Mouse (Mus musculus) C3H10T1/2 (cell line): ENCODE data around the gene Ptov1. TPM values are rescaled to one million over a fixed set of nuclear protein-coding genes. Genes with fewer than 3 reads are reported as not detected.

ENCODE experiments used
- polyA plus RNA-seq, 2 experiments: library from polyadenylated mRNA; unstranded; fragments of >200 nt; fragmentation: generic; extraction: Trizol; gene quantifications; one replicate each; pipeline ENCODE4 v1.2.1; 2012; ENCODE audit warnings: missing spikeins in 2 of 2

Gene Ptov1
- polyA plus RNA-seq, result 100 to 1,000 TPM; 265 to 602 TPM

DNA sequence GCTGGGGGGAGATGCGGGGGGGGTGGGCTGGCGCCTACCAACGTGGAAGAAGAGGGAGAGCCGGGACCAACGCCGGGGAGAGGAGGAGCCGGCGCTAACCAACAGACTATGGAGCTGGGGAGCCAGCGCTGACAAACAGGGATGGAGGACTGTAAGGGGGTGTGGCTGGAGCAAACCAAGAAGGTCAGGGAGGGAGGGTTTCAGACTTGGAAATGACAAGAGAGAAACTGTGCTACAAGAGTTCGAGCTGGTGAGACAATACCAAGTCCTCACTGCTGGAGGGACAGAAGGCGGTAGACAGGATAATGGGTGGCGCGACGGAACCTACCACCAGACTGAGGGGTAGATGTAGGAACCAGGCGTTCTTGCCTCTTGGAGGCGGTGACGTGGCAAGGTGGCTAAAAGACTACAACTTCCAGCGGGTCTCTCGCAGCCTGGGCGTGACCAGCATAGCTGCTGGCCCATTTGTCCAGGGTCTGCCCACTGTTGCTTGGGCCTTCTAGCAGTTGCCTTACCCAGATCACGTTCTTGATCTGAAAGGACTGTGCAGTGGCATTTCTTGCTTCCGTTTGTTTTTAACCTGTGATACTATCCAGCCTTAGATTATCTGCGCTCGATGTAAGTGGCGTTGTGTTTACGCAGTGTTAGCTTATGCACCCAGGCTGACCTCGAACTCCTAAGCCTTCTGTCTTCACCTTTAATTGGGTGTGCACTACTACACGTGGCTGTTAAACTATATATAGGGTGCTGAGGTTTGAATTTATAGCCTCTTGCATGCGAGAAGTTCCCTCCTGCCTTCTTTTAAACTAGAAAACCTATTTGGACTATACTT lies at the start of gene Ptov1:
Gene Ptov1 (minus strand): TSS at position 92 of the 832 bp plus-strand sequence.

DNA sequence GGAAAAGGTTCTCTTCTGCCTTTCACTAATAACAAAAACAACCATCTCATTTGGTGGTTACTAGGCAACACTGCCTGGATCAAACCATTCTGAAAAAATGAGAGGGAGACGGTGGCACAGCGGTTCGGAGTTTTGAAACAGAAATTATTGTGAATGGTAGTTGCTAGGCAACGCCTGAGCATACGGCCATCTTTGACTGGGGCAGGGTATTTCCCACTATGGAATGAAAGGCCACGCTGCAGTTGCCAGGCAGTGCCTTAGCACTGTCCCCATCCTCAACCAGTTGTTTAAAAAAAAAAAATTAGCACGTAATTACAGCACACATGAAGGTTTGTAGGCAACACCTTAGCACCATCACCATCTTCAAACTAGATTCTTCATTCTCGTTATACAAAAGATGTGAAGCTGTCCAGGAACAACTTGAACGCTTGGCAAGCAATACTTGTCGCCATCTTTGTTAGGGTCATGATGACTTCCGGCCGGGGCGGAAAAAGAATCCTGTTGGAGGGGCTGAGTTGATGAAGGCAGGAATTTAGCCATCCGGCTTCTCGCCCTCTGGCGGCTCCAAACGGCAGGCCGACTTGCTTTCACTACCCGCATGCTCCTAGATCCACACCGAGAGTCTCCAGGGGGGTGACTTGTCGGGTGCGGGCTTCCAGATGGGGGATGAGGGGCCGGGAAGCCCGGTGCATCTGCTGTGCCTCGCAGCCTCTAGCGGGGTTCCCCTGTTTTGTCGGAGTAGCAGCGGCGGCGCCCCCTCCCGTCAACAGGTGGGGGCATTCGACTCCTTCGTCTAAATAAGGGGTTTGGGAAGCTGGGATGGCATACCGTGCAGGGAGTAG lies 26.2 kb upstream of the Ptov1 start, which contains the start of gene Fuz:
Gene Fuz (plus strand): TSS at position 487 of the 842 bp plus-strand sequence.

DNA sequence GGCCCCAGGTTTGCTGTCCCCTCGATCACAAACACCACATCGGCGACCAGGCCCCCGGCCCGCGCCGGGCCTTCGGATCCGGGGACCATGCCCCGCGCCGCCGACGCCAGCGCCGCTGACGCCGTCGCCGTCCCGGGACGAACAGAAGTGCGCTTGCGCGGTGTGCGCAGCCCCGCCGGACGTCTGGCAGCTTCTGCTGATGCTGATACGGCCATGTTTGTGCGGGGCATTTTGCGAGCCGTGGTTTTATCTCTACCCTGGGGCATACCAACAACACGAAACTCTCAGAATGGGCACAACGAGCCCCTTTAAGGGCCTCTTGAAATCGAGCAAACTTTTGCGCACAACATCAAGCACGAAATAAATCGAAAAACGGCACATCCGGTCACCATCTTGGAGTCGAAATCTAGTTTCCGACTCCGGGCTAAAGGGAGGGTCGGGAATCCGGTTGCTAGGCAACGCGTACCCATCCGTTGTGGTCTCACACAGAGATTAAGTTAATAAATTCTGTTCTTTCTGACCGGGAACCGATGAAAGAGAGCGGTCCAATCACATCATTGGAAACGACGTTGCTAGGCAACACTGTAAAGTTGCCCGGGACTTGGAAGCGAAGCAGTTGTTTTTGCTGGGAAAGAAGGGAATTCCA lies 22.8 kb upstream of the Ptov1 start, which contains the start of gene Med25:
Gene Med25 (minus strand): TSS at position 437 of the 646 bp plus-strand sequence.

DNA sequence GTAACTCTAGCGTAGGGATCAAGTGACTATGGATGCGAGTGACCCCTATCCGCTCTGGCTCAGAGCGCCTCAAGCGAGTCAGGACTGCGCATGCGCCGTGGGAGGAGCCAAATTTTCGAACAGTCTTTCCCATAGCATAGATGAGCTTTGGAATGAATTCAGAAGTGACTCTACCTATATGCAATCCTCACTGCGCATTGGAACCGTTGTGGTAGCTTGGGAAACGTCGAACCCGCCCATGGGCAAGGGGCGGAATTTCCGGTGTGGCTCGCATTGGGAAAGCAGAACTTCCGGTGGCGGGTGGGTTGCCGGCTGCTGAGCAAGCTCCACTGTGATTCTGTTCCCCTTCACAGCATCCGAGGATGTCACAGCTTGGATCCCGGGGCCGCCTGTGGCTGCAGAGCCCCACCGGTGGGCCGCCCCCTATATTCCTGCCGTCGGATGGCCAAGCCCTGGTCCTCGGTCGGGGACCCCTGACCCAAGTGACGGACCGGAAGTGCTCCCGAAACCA lies 12.5 kb downstream of the Ptov1 start, which contains the start of gene Pnkp:
Gene Pnkp (plus strand): TSS at position 98 of the 511 bp plus-strand sequence.

DNA sequence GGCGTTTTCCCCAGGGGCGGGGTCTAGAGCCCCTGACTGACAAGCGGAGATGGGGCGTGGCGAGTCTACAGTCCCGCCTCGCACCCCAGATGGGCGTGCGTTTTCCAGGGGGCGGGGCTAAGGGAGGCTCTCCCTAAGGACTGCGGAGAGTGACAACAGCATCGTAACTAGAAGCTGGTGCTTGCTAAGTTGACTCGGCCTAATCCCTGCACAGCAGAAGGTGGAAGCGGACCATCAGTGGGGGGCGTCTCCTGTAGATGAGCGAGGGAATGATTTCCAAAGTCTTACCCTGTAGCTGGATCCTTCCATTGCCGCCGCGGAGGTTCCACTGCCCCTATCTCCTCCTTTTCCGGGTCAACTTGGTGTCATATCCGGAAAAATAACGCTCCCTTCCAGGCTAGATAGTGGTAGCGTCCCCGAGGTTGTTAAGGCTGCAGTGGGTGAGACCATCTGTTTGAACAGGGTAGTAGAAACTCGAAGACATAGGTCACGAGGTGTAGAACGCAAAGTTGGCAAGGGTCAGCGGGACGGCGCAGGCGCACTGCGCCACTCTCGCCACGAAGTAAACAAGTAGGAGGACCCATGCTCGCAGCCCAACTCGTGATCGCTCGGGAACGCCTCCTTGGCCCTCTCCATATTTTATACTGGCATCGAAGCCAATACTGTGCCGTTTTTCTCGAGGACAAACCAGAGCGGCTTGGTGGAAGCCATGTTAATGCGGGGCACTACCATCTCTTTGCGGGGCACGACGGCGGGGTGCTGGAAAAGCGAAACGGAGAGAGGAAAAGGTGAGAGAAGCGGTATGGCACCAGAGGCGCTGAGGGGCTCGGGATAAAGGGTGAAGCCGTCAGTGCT lies 20.8 kb downstream of the Ptov1 start, which contains the start of the genes Akt1s1 and Tbc1d17:
Gene Akt1s1 (plus strand): TSS at position 431 of the 855 bp plus-strand sequence.
Gene Tbc1d17 (minus strand): TSS at position 519 of the 855 bp plus-strand sequence.

DNA sequence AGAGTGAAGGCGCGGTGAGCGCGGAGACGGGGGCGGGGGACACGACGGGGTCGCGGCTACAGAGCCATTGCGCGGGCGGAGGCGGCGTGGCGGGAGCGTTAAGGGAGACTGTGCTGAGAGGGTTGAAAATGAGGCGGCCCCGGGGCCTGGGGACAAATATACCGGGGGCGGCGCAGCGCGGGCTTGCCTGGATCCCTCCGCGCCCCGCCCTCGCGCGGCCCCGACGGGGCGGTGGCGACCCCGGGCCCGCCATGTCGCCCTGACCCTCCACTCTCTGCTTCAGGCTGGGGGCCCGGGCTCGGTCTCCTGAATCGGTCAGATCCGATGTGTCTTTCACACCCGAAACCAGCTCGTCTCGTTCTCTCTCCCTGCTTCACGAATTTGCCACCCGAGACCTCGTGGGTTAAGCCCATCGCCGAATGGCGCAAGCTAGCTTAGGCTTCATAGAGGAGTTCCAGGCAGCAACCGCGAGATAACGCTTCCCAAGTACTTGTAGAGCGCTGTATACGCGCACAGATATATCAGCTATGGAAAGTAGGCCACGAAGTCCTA lies 53.0 kb downstream of the Ptov1 start, which contains the start of gene Atf5:
Gene Atf5 (minus strand): TSS at position 189 of the 552 bp plus-strand sequence.

DNA sequence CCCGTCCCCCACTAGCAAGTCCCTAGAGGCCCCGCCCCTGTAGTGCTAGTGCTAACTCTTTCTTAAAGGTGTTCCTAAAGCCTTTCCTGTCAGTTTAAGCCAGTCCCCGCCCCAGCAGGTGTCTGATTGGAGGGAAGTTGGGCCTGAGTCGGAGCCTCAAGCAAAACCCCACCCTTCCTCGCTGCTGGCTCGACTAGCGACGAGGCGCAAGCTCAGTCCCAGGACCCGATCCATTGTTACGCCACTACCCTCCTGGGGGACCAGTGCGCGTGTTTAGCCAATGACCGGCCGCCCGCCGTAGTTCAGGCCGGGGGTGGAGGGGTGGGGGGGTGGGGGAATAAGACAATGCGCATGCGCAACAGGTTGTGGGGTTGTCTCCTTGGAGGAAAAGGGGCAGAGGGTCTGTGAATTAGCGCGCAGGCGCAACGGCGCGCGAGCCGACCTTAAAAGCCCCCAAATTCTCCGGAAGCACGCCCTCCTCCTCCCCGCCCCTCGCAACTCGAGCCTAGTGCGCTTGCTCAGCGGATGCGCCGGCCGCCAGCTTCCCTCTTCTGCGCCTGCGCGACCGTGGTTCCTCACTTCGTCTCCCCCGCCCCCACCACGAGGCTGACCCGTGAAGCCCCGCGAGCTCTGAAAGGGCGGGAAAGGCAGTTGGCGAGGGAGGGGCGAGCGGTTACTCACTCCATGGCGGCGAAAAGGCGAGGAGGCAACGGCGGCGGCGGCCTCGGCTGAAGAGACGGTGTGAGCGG lies 53.7 kb downstream of the Ptov1 start, which contains the start of the genes Nup62 and Il4i1:
Gene Nup62 (plus strand): TSS at position 368 of the 749 bp plus-strand sequence.
Gene Il4i1 (plus strand): TSS at position 667 of the 749 bp plus-strand sequence.

Other genes with a start within 250 kb of the Ptov1 start
- under 1 TPM in 1 of 2 experiments, not detected in 1; 0.02 TPM for gene Myh14, start 198.9 kb downstream of the Ptov1 start, polyA plus RNA-seq
- gene Izumo2, start 161.0 kb downstream of the Ptov1 start, polyA plus RNA-seq, result not detected
- 10 to 100 TPM; 18.9 to 34.2 TPM for gene Vrk3, start 121.4 kb downstream of the Ptov1 start, polyA plus RNA-seq
- gene Zfp473, start 118.7 kb downstream of the Ptov1 start, polyA plus RNA-seq, result under 1 TPM; 0.05 to 0.45 TPM
- gene Nup62, start 53.7 kb downstream of the Ptov1 start, polyA plus RNA-seq, result 10 to 100 TPM; 38.6 to 53.4 TPM
- gene Il4i1, start 53.4 kb downstream of the Ptov1 start, polyA plus RNA-seq, result 1 to 10 TPM in 1 of 2 experiments, under 1 TPM in 1; 0.55 to 3.7 TPM
- 100 to 1,000 TPM; 139 to 293 TPM for gene Atf5, start 53.1 kb downstream of the Ptov1 start, polyA plus RNA-seq
- gene Akt1s1, start 20.8 kb downstream of the Ptov1 start, polyA plus RNA-seq, result 100 to 1,000 TPM; 148 to 208 TPM
- gene Tbc1d17, start 20.7 kb downstream of the Ptov1 start, polyA plus RNA-seq, result 10 to 100 TPM; 52.9 to 61.3 TPM
- 10 to 100 TPM; 26.9 to 30.8 TPM for gene Pnkp, start 12.6 kb downstream of the Ptov1 start, polyA plus RNA-seq
- gene Med25, start 22.9 kb upstream of the Ptov1 start, polyA plus RNA-seq, result 10 to 100 TPM; 52.4 to 67.0 TPM
- gene Fuz, start 26.3 kb upstream of the Ptov1 start, polyA plus RNA-seq, result 10 to 100 TPM; 12.7 to 23.2 TPM
- 10 to 100 TPM; 68.5 to 88.3 TPM for gene Ap2a1, start 59.7 kb upstream of the Ptov1 start, polyA plus RNA-seq
- gene Tsks, start 73.4 kb upstream of the Ptov1 start, polyA plus RNA-seq, result under 1 TPM in 1 of 2 experiments, not detected in 1; 0.28 TPM
- gene Cpt1c, start 105.1 kb upstream of the Ptov1 start, polyA plus RNA-seq, result 10 to 100 TPM; 18.8 to 57.8 TPM
- gene Prmt1, start 116.8 kb upstream of the Ptov1 start, polyA plus RNA-seq, result 100 to 1,000 TPM; 400 to 521 TPM
- gene Irf3, start 127.9 kb upstream of the Ptov1 start, polyA plus RNA-seq, result 10 to 100 TPM; 48.6 to 59.4 TPM
- gene Bcl2l12, start 128.9 kb upstream of the Ptov1 start, polyA plus RNA-seq, result 10 to 100 TPM in 1 of 2 experiments, 1 to 10 TPM in 1; 7.7 to 25.0 TPM
- gene Scaf1, start 146.6 kb upstream of the Ptov1 start, polyA plus RNA-seq, result 10 to 100 TPM; 40.4 to 82.2 TPM
- 100 to 1,000 TPM; 124 to 245 TPM for gene Rras, start 148.2 kb upstream of the Ptov1 start, polyA plus RNA-seq
- 10 to 100 TPM; 15.5 to 50.5 TPM for gene Prr12, start 183.1 kb upstream of the Ptov1 start, polyA plus RNA-seq
- 10 to 100 TPM; 70.7 to 93.8 TPM for gene Nosip, start 192.6 kb upstream of the Ptov1 start, polyA plus RNA-seq
- gene Prrg2, start 192.9 kb upstream of the Ptov1 start, polyA plus RNA-seq, result 10 to 100 TPM; 15.9 to 50.5 TPM
- gene Rcn3, start 222.4 kb upstream of the Ptov1 start, polyA plus RNA-seq, result 100 to 1,000 TPM in 1 of 2 experiments, 10 to 100 TPM in 1; 38.2 to 683 TPM
- 100 to 1,000 TPM in 1 of 2 experiments, 10 to 100 TPM in 1; 35.9 to 373 TPM for gene Fcgrt, start 234.1 kb upstream of the Ptov1 start, polyA plus RNA-seq